Mouse (Mus musculus) adrenal gland, adult 2 months (tissue): Measurements from ENCODE around the gene Ulk3. TPM values are rescaled to one million over a fixed set of nuclear protein-coding genes. Genes with fewer than 3 reads are reported as not detected.

Source experiments
- DNase-seq: peaks from one replicate; pipeline ENCODE4 v3.0.0; 2021
- polyA plus RNA-seq: library from polyadenylated mRNA; depleted of rRNA; stranded (reverse); fragments of >200 nt; gene quantifications from 2 replicates; pipeline ENCODE4 v1.2.3, GENCODE M21; 2012
- total RNA-seq, 2 experiments: library from RNA; stranded (reverse); gene quantifications; 2 replicates each; pipeline ENCODE4 v1.2.3; 2021

The Ulk3 gene
- total and polyA plus RNA-seq, 3 experiments, result 11.0 to 23.0 (median 14.7) TPM

- DNase-seq, result no peak
Measured at GRCm38 (mm10) chr9:57617556-57618169, 28.4 kb downstream of the Ulk3 start.

DNA sequence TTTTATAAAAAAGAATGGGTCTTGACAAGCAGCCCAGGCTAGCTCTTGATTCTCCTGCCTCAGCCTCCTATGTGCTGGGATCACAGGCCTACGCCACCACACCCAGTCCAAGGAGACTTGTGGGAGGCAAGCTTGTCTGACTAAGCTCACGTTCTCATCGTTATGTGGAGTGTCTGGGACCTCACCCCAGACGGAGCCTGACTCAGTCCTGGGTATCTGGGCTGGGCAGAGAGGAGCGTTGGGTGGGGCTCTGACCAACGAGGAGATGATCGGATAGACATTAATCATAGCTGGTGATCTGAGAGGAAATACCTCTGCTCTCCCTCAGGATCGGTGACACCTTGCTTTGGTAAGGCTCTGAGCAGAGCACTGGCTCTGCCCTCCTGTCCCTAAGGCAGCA lies 29.6 kb downstream of the Ulk3 start:
- no peak for DNase-seq

- DNase-seq, result no peak
Measured at GRCm38 (mm10) chr9:57620674-57621073, 31.4 kb downstream of the Ulk3 start, which contains the start of gene Lman1l. Gene Lman1l, minus strand, starts transcription at chr9:57620774.

GRCm38 (mm10) chr9:57624295-57624694 lies 35.0 kb downstream of the Ulk3 start:
- DNase-seq, result no peak

DNA sequence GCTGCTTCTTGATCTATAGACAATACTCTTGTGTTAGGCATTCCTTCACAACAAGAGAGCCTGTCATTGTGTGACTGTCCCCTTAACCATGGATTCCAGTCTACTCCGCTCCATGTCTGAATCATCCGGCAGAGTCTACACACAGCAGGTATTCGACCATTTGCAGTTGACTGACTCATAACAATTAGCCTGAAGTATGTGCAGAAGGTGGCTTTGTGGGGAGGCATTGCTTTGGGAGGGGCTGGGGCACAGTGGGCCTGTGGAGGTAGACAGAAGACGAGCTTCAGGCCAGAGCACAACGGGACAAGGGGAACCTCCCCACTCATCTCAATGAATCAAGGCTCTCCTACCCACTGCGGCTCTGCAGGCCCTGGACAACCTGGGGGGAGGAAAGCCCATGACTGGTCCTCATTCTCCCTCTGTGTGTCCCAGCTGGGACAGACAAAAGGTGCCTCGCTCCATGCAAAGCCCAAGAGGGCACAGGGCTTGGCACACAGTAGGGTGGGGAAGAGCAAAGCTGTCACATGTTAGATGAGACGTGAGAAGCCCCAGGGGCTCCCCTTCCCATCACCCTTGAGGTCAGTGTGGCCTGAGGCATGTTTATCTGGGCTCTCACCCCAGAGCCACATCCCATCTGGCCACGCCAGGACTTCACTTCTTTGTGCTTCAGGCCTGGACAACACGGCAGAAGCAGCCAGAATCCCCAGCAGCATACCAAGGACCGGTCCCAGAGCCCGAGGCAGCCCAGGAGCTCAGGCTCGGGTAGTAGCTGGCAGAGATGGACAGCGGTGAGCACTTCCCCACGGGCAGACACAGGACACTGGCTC lies 36.6 kb downstream of the Ulk3 start:
- no peak for DNase-seq

DNA sequence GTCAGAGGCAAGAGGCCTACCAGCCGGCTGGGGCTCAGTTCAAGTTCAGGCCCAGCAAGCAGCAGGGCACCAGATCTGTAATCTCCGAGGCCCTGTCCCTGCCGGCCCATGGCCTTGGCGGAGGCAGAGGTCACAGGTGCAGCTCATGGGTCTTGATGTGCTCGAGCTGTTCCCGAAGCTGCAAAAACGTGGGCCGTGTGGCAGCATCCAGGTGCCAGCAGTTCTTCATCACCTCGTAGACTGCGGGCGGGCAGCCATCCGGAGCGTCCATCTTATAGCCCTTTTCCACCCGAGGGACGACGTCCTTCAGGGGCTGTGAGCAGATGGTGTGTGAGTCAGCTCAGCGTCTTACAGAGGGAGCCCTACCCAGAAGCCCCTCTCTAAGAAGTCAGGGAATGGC lies 37.9 kb downstream of the Ulk3 start:
- no peak for DNase-seq

DNA sequence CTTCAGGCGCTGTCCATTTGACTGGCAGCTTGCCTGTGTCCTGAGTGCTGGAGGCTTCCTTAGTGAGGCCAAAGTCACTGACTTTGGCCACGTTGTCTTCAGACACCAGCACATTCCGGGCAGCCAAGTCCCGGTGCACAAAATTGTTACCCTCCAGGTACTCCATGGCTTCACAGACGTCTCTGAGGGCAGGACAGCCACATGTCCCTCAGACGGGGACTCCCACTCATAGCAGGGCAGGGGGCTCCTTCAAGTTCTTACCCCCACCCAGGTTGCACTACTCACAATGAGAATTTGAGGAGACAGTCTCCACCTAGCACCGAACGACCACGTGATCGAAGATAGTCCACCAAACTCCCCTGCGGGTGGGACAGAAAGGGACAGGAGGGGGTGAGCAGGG lies 38.6 kb downstream of the Ulk3 start:
- no peak for DNase-seq

- DNase-seq, result no peak
Measured at GRCm38 (mm10) chr9:57628717-57629116, 39.5 kb downstream of the Ulk3 start.

GRCm38 (mm10) chr9:57629118-57629874 lies 40.0 kb downstream of the Ulk3 start:
- peak; percentile 76 for DNase-seq

DNA sequence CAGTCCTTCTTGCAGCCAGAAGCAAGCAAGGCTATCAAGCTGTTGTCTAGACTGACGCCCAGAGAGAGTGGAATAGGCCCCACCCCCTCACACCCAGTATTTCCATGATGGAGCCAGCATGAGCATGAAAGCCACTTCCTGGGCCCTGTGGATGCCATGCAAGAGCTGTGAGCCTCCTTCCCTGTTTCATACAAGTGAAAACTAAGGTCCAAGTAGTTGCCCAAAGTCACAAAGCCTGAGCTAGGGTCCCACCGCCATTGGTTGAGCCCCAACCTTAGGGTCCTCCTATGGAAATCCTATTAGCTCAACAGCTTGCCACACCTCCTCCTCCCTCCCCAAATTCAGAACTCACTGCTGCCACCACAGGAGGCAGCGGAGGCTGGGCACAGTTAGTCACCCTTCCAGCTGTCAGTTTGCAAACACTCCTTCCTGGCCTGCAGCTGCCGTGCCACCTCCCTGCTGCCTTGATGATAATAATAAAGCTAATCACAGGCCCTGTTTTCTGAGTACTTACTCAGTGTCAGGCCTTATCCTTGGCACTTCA lies 44.3 kb downstream of the Ulk3 start:
- DNase-seq, result peak; percentile 53

DNA sequence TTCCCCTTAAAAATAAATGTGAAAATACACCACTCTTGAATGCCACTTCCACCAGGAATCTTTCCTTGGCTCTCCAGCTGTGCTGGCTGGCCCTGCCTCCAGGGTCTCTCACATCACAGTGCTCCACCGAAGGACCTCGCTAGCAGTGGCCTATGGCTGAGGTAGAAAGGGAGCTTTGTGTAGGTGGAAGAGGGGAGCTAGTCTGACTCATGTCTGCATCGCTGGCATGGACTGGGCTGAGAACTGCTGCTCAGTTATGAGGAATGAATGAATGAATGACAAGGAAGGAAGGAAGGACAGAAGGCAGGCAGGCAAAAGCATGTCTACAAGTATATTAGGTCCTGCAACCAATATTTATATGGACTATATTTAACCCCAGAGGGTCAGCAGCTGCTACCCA lies 48.0 kb downstream of the Ulk3 start:
- DNase-seq, result no peak

- DNase-seq, result peak; percentile 61
Measured at GRCm38 (mm10) chr9:57637741-57638322, 48.6 kb downstream of the Ulk3 start.

DNA sequence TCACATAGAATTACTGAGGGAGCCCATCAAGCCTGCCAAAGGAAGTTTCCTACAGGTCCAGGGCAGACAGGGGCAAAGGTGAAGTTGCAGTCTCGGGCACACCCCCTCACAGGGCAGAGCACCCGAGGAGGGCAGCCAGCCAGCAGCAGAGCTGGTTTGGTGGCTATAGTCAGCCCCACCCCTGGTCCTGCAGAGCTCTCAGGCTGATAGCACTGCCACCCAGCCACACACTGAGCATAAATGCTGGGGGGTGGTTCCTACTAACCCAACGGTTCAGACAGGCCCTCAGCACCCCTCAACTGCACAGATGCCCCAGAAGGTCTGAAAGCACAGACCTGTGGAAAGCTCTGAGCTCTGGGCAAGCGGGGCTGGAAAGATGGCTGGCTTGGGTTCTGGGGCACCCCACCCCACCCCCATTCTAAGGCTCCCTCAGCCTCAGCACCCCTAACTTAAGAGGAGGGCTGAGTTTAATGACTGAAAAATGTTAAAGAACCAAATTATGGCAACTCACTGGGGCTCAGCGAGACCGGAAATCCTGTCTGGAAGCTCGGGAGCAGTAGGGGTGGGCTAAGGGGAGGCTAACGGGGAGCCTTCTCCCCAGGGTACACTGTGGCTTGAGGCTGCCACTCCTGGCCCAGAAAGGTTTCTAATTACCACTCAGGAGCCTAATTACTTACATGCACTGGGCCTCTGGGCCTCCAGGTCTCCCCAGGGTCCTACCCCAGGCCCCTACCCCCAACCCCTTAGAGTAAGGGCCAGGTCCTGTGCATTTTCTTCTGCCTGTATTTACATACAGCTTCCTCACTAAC lies 49.6 kb downstream of the Ulk3 start:
- peak; percentile 64 for DNase-seq

GRCm38 (mm10) chr9:57639661-57640328 lies 50.5 kb downstream of the Ulk3 start:
- no peak for DNase-seq

- peak; percentile 55 for DNase-seq
Measured at GRCm38 (mm10) chr9:57640384-57640783, 51.1 kb downstream of the Ulk3 start.

DNA sequence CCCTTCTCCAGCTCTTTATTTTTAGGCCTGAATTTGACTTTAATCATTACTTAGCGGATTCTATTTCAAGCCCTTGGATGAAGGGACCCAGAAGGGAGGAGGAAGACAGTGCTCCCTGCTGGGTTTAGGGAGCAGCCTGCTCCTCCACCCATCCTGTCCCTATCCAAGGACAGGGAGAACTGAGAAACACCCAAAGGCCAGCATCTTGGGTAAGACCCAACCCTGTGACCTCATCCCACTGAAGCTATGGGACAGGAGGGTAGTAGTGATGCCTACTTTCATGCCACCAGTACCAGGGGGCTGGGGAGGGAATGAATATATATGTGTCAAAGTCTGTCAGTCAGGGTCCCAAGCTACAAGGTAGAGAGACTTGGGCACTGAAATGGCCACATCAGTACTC lies 51.8 kb downstream of the Ulk3 start:
- peak; percentile 62 for DNase-seq

DNA sequence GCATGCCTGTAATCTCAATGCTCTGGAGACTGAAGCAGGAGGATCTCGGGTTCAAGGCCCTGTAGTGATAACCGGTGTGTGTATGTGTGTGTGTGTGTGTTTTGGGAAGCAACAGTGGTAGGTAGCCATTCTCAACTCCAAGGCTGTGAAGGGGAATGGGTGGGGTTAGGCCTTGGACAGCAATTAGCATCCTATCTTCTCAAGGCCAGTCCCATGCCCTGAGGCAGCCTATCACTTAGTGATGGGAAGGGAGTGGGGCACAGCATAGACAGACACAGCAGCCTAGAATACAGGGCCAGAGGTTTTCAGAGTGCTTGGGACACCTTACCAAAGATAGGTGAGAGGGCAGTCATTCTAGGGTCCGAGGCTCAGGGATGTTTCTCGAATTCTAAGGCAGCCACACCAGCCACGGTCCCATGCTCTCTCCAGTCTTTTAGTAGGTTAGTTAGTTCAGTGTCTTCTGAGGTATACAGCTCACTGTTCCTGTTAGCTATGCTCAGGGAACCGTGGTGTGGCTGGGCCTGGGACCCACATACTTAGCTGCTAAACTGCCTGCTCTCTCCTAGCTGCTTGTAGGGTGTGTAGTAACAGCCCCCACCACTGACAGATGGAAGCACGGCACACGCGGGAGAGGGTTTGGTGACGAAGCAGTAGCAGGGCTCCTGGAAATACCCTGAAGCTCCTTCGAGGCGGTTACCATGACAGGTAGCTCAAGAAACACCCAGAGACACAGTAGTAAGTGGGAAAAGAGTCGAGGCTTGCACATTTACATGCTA lies 52.7 kb downstream of the Ulk3 start:
- DNase-seq, result no peak

DNA sequence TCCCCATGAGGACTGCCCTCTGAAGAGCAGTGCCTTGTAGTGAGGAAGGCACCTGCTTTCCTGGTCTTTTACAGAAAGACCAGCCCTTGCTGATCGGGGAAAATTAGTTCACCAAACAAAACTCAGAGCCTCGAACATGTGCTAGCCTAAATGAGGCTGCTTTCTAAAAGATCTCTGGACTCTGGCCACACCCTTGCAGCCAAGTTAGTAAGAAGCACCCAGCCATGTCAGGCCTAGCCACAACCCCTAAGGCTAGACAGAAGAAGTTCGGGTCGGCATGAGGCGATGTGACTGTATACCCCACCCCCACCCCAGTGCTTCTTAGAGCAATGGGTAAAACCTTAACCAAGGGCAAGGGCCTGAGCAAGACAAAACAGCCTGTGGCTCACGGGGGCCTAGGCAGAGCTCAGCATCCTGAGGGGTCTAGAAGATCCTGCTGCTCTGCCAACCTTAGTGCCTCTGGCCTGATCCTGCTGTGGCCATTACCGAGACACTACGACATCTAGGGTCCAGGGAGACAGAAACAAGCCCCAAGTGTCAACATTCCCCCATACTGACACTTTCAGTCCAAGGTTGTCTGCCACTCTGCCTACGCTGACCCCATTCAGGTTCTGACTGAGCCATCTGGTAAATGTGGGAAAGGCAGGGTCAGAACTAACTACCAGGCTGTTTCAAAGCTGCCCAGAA lies 54.1 kb downstream of the Ulk3 start:
- DNase-seq, result no peak

DNA sequence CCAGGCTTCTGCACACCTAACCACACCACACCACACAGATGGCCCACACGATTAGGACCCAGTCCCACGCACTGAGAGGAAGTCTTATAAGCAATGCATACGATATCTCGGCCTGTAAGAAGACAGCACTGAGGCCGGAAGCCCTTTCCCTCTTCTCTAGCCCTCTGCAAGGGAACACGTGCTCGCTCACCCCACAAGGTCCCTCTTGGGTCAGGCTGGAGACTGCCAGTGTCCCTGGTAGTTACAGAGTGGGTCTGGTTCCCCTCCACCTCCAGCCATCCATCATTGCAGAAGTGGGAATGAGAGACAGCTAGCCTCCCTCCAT lies 54.6 kb downstream of the Ulk3 start:
- DNase-seq, result no peak
